ENCODE assay signal across 12 mouse cellular contexts in genomic region chr2:59648444-59648843, GRCm38 (mm10). TPM values are rescaled to one million over a fixed set of nuclear protein-coding genes. Genes with fewer than 3 reads are reported as not detected.
A peak's percentile ranks its signal among the peaks of the same experiment; 100 is the strongest.
DNase-seq lines count a peak whose midpoint lies in the region; ATAC-seq lines count a peak whose summit lies in the region.
"Had no signal": no experiment of that assay in that cellular context is flagged by ENCODE, and none has a peak within 500 bp of the region (broad histone marks: within the 10 kb centered on the region; RNA-seq: fewer than 3 reads in every experiment).

No protein-coding gene starts in this region.

- ATAC-seq in neural tube, embryonic 11.5 days (ENCODE audit: insufficient read depth, low FRiP score, low TSS enrichment) = no peak
- ATAC-seq in forebrain, embryonic 16.5 days = 0 out of 2 replicates have a peak, but pooled peaks have one; percentile 16
- no peak for ATAC-seq in midbrain, embryonic 11.5 days (ENCODE audit: low FRiP score)
- ATAC-seq: activated CD4-positive, CD25-positive, alpha-beta regulatory T cell, adult 4 months had no signal

- H3K4me2 ChIP-seq in neural tube, embryonic 11.5 days (ENCODE audit: low read depth) = no peak overlapping the region
- no peak overlapping the region for H3K4me2 ChIP-seq in forebrain, embryonic 16.5 days (ENCODE audit: low read length)
- peak overlapping the region; percentile 19; the same call in 1 of the 2 replicates for H3K4me2 ChIP-seq in midbrain, embryonic 11.5 days
- H3K4me2 ChIP-seq: lung, embryonic 14.5 days had no signal

- H3K4me3 ChIP-seq in neural tube, embryonic 11.5 days (ENCODE audit: low read depth, low read length) = no peak overlapping the region
- H3K4me3 ChIP-seq in forebrain, embryonic 16.5 days (replicated peaks; ENCODE audit: low read length) = no peak overlapping the region
- no peak overlapping the region for H3K4me3 ChIP-seq in midbrain, embryonic 11.5 days (ENCODE audit: low read depth, low read length)

- 16% methylated on average over 12 of the region's 12 CpGs for WGBS in neural tube, embryonic 11.5 days
- 16% methylated on average over 12 of the region's 12 CpGs for WGBS in forebrain, embryonic 16.5 days
- 6% methylated on average over 12 of the region's 12 CpGs for WGBS in midbrain, embryonic 11.5 days

- H3K36me3 ChIP-seq in neural tube, embryonic 11.5 days (ENCODE audit: control insufficient read depth, insufficient read depth, low read length) = no peaks in the 10 kb centered on the region
- H3K36me3 ChIP-seq in forebrain, embryonic 16.5 days (ENCODE audit: control insufficient read depth, insufficient read depth) = no peaks in the 10 kb centered on the region
- no peaks in the 10 kb centered on the region for H3K36me3 ChIP-seq in midbrain, embryonic 11.5 days (ENCODE audit: control insufficient read depth, insufficient read depth, low read length)
- H3K36me3 ChIP-seq: G1E had no signal

- peaks cover 15% of the 10 kb centered on the region for H3K4me1 ChIP-seq in neural tube, embryonic 11.5 days (ENCODE audit: control insufficient read depth, insufficient read depth, low read length)
- peaks cover 27% of the 10 kb centered on the region for H3K4me1 ChIP-seq in forebrain, embryonic 16.5 days (replicated peaks; ENCODE audit: control insufficient read depth, insufficient read depth, low read length)
- H3K4me1 ChIP-seq in midbrain, embryonic 11.5 days (ENCODE audit: control insufficient read depth, insufficient read depth, low read length) = peaks cover 8% of the 10 kb centered on the region

- H3K27ac ChIP-seq in neural tube, embryonic 11.5 days (ENCODE audit: low read depth, low read length) = no peak overlapping the region
- no peak overlapping the region for H3K27ac ChIP-seq in forebrain, embryonic 16.5 days (ENCODE audit: low read length)
- H3K27ac ChIP-seq in midbrain, embryonic 11.5 days (ENCODE audit: low read depth, low read length) = no peak overlapping the region

- no peaks in the 10 kb centered on the region for H3K27me3 ChIP-seq in neural tube, embryonic 11.5 days (ENCODE audit: control insufficient read depth, insufficient read depth, low read length)
- H3K27me3 ChIP-seq in forebrain, embryonic 16.5 days (replicated peaks; ENCODE audit: control insufficient read depth, insufficient read depth, low read length) = no peaks in the 10 kb centered on the region
- peaks cover 42% of the 10 kb centered on the region for H3K27me3 ChIP-seq in midbrain, embryonic 11.5 days (ENCODE audit: control insufficient read depth, insufficient read depth, low read length)

- no peaks in the 10 kb centered on the region for H3K9me3 ChIP-seq in neural tube, embryonic 11.5 days (ENCODE audit: control insufficient read depth, low read length)
- no peaks in the 10 kb centered on the region for H3K9me3 ChIP-seq in forebrain, embryonic 16.5 days (ENCODE audit: control insufficient read depth, low read length)
- no peaks in the 10 kb centered on the region for H3K9me3 ChIP-seq in midbrain, embryonic 11.5 days (ENCODE audit: control insufficient read depth, low read length)
- H3K9me3 ChIP-seq: G1E had no signal

- H3K9ac ChIP-seq in neural tube, embryonic 11.5 days (ENCODE audit: low read length) = no peak overlapping the region
- no peak overlapping the region for H3K9ac ChIP-seq in forebrain, embryonic 16.5 days (replicated peaks; ENCODE audit: low read depth, low read length)
- H3K9ac ChIP-seq in midbrain, embryonic 11.5 days (ENCODE audit: low read length) = no peak overlapping the region
- H3K9ac ChIP-seq: lung, embryonic 14.5 days had no signal

- peak; percentile 41 for DNase-seq in neural tube, embryonic 11.5 days (ENCODE audit: low spot score)
- DNase-seq in neural tube, embryonic 10.5 days (ENCODE audit: extremely low spot score, low spot score) = no peak
- DNase-seq in midbrain, embryonic 11.5 days (ENCODE audit: low spot score, missing footprints) = peak; percentile 91
- no peak for DNase-seq in urinary bladder, postnatal 4 days (ENCODE audit: low spot score in 2 of 2)
- no peak for DNase-seq in embryo, embryonic 10 days (ENCODE audit: low spot score)
- no peak for DNase-seq in cerebellum, adult 18-20 months
- DNase-seq: cerebellum, postnatal 14 days; kidney, adult 11 months; lung, embryonic 14.5 days had no signal

RNA-seq across cellular contexts. Expression of gene Tanc1, which starts 36.6 kb away (rescaled TPM):
- 14.4 and 18.0 TPM in 2 replicates for polyA plus RNA-seq in neural tube, embryonic 11.5 days (2014; fragmentation: Nextera tagmentation; extraction: Ambion mirVana)
- 8.7 and 10.7 TPM in 2 replicates for polyA plus RNA-seq in forebrain, embryonic 16.5 days (2015; fragmentation: Nextera tagmentation; extraction: Ambion mirVana)
- polyA plus RNA-seq in midbrain, embryonic 11.5 days (2014; fragmentation: Nextera tagmentation; extraction: Ambion mirVana) = 6.2 and 6.7 TPM in 2 replicates

Comparison
In these comparisons a context has a peak if more than half of its experiments do, and no peak if none do; other contexts are left out.
1. DNase-seq: peak in neural tube, embryonic 11.5 days (single experiment) and midbrain, embryonic 11.5 days (single experiment); none in neural tube, embryonic 10.5 days (single experiment), urinary bladder, postnatal 4 days (0 of 2), embryo, embryonic 10 days (single experiment) and cerebellum, adult 18-20 months (0 of 2).